Mouse (Mus musculus) cerebellum, postnatal 10 days (tissue): Measurements from ENCODE around the gene Ptch2.

Source experiments
- DNase-seq, 2 experiments: peaks; one replicate each; pipeline ENCODE4 v3.0.0; 2021; ENCODE audit warnings: mixed read lengths in 2 of 2

The Ptch2 gene

GRCm38 (mm10) chr4:117105127-117105526 lies 9.3 kb downstream of the Ptch2 start:
- DNase-seq = peak in 1 of 2 experiments; percentile 45

- DNase-seq = no peak
These were observed 12.1 kb downstream of the Ptch2 start for GRCm38 (mm10) chr4:117107813-117108523.

GRCm38 (mm10) chr4:117108524-117108849 lies 12.6 kb downstream of the Ptch2 start:
- DNase-seq = no peak

GRCm38 (mm10) chr4:117109330-117109729 lies 13.5 kb downstream of the Ptch2 start:
- DNase-seq = no peak

- DNase-seq = no peak
These were observed 14.4 kb downstream of the Ptch2 start for GRCm38 (mm10) chr4:117110249-117110648.

- no peak for DNase-seq
These were observed 15.1 kb downstream of the Ptch2 start for GRCm38 (mm10) chr4:117110985-117111384.

- DNase-seq = no peak
These were observed 17.4 kb downstream of the Ptch2 start for GRCm38 (mm10) chr4:117113237-117113636.

GRCm38 (mm10) chr4:117115592-117115991 lies 19.7 kb downstream of the Ptch2 start:
- DNase-seq = peak in 1 of 2 experiments; percentile 1

GRCm38 (mm10) chr4:117117931-117118330 lies 22.1 kb downstream of the Ptch2 start:
- no peak for DNase-seq

GRCm38 (mm10) chr4:117119636-117120035 lies 23.8 kb downstream of the Ptch2 start:
- peak in 1 of 2 experiments; percentile 32 for DNase-seq

GRCm38 (mm10) chr4:117120052-117120444 lies 24.2 kb downstream of the Ptch2 start:
- no peak for DNase-seq

- DNase-seq = peak; percentile 92 to 94
These were observed 24.9 kb downstream of the Ptch2 start for GRCm38 (mm10) chr4:117120445-117121414.

GRCm38 (mm10) chr4:117122209-117122608 lies 26.3 kb downstream of the Ptch2 start:
- DNase-seq = no peak

- no peak for DNase-seq
These were observed 27.8 kb downstream of the Ptch2 start for GRCm38 (mm10) chr4:117123546-117124217.

- no peak for DNase-seq
These were observed 28.3 kb downstream of the Ptch2 start for GRCm38 (mm10) chr4:117124218-117124517.

- DNase-seq = peak; percentile 27 to 49
These were observed 28.9 kb downstream of the Ptch2 start for GRCm38 (mm10) chr4:117124518-117125347.

- DNase-seq = peak; percentile 92 to 94
These were observed 29.6 kb downstream of the Ptch2 start, which contains the start of gene Btbd19 for GRCm38 (mm10) chr4:117125348-117125909. TSS of gene Btbd19 (minus strand) at chr4:117125725.

GRCm38 (mm10) chr4:117125910-117126674 lies 30.2 kb downstream of the Ptch2 start:
- peak; percentile 59 for DNase-seq

GRCm38 (mm10) chr4:117126675-117127290 lies 30.9 kb downstream of the Ptch2 start, which contains the start of gene Tctex1d4:
TSS of gene Tctex1d4 (plus strand) at chr4:117126794.
- no peak for DNase-seq

GRCm38 (mm10) chr4:117127991-117128686 lies 32.3 kb downstream of the Ptch2 start:
- no peak for DNase-seq
